Mouse (Mus musculus) liver, adult 10 weeks (tissue): ENCODE data around the gene Adgrg7. TPM values are rescaled to one million over a fixed set of nuclear protein-coding genes. Genes with fewer than 3 reads are reported as not detected.

Experiments used
- polyA plus RNA-seq: library from polyadenylated mRNA; stranded (reverse); fragments of 350-450 nt; fragmentation: Illumina TruSeq; extraction: RNeasy Lipid Tissue Mini Kit (QIAGEN cat#74804); gene quantifications from one replicate; pipeline ENCODE4 v1.2.3, GENCODE M21; 2014; ENCODE audit warnings: low read depth, low replicate concordance

Adgrg7 gene
- 0.45 TPM for polyA plus RNA-seq

GRCm38 (mm10) chr16:56795481-56796139 is at the start of gene Adgrg7:
Gene Adgrg7, minus strand, starts transcription at chr16:56795855.

GRCm38 (mm10) chr16:56717224-56718200 is 78.1 kb downstream of the Adgrg7 start, which contains the start of gene Tfg:
Gene Tfg, minus strand, starts transcription at chr16:56717450.

Other genes starting within 250 kb of the Adgrg7 start
- 173 TPM for gene Tfg, start 78.4 kb downstream of the Adgrg7 start, polyA plus RNA-seq
- gene Tmem45a, start 90.3 kb upstream of the Adgrg7 start, polyA plus RNA-seq, result 1.9 TPM
- gene Lnp1, start 132.2 kb upstream of the Adgrg7 start, polyA plus RNA-seq, result not detected